Mouse (Mus musculus) liver, adult 2 months (tissue): ENCODE results near the gene Dhtkd1. TPM values are rescaled to one million over a fixed set of nuclear protein-coding genes. Genes with fewer than 3 reads are reported as not detected.
"Not testable (repeated sequence)": the region's sequence is repeated elsewhere in the genome, so short reads cannot be mapped to it uniquely, and the experiment has no call there.

Source experiments
- DNase-seq: peaks from one replicate; pipeline ENCODE4 v3.0.0-alpha.2; 2011; ENCODE audit warnings: low read depth, low spot score; ENCODE audit errors: extremely low read depth
- H3K27ac ChIP-seq: fragments of 200-500 bp; replicated peaks from 2 replicates; pipeline ENCODE4 v1.5.1; 2012; ENCODE audit warnings: low read depth, mild to moderate bottlenecking, control low read depth, inconsistent platforms, low read length; ENCODE audit not compliant: insufficient read depth
- H3K27me3 ChIP-seq: fragments of 200-500 bp; 2 replicates; pipeline ENCODE4 v1.6.1; 2012; ENCODE audit warnings: mild to moderate bottlenecking, moderate library complexity, low read length, inconsistent platforms; ENCODE audit not compliant: control insufficient read depth, insufficient read depth
- H3K36me3 ChIP-seq: fragments of 200-500 bp; 2 replicates; pipeline ENCODE4 v1.6.1; 2012; ENCODE audit warnings: low read length, inconsistent platforms; ENCODE audit not compliant: control insufficient read depth, insufficient read depth
- H3K4me1 ChIP-seq: fragments of 200-500 bp; 2 replicates; pipeline ENCODE4 v1.6.1; 2011; ENCODE audit warnings: low read length; ENCODE audit not compliant: control insufficient read depth, insufficient read depth
- H3K4me3 ChIP-seq: fragments of 200-500 bp; 2 replicates; pipeline ENCODE4 v1.5.1; 2011; ENCODE audit warnings: low read depth, mild to moderate bottlenecking, control low read depth, low read length, moderate library complexity; ENCODE audit not compliant: insufficient read depth
- H3K79me2 ChIP-seq: fragments of 200-500 bp; 2 replicates; pipeline ENCODE4 v1.6.1; 2012; ENCODE audit warnings: inconsistent platforms, mild to moderate bottlenecking, low read length, moderate library complexity; ENCODE audit not compliant: control insufficient read depth, insufficient read depth
- H3K9ac ChIP-seq: fragments of 200-500 bp; 2 replicates; pipeline ENCODE4 v1.6.1; 2012; ENCODE audit warnings: low read depth, mild to moderate bottlenecking, control low read depth, inconsistent platforms, low read length
- CTCF ChIP-seq: fragments of 200-500 bp; IDR thresholded peaks from 2 replicates; pipeline ENCODE4 v1.5.1; 2011; ENCODE audit warnings: low read depth, low read length, control low read depth
- POLR2A ChIP-seq: fragments of 200-500 bp; IDR thresholded peaks from 2 replicates; pipeline ENCODE4 v1.6.1; 2011; ENCODE audit warnings: low read length, control low read depth; ENCODE audit not compliant: insufficient read depth; ENCODE audit errors: extremely low read depth
- WGBS: fragments of 180-500 bp; shearing (Covaris S2); methylation state at CpG from one replicate; pipeline ENCODE4 v1.1.7; 2018; 5-methylcytosine and 5-hydroxymethylcytosine counted together
- polyA plus RNA-seq: library from polyadenylated mRNA; depleted of rRNA; stranded (reverse); fragments of >200 nt; gene quantifications from 2 replicates; pipeline ENCODE4 v1.2.3, GENCODE M21; 2012; rRNA removed
- total RNA-seq: library from RNA; depleted of rRNA; stranded (reverse); fragments of >200 nt; gene quantifications from 2 replicates; pipeline ENCODE4 v1.2.3, GENCODE M21; 2014; rRNA removed

Dhtkd1 gene
- total RNA-seq (81.6 and 84.2 TPM in 2 replicates), polyA plus RNA-seq (31.3 and 44.1 TPM in 2 replicates)

- H3K36me3 ChIP-seq, result no peaks in the 10 kb centered on the region
Measured at GRCm38 (mm10) chr2:5942416-5943032, at the start of gene Dhtkd1. TSS of gene Dhtkd1 (minus strand) at chr2:5942792.

GRCm38 (mm10) chr2:5977532-5977931 lies 34.9 kb upstream of the Dhtkd1 start:
- no peak for DNase-seq
- H3K79me2 ChIP-seq, result no peaks in the 10 kb centered on the region; the same call in 1 of the 2 replicates
- no peak overlapping the region for H3K9ac ChIP-seq
- TF ChIP-seq POLR2A (no peak), CTCF (no peak)
- H3K36me3 ChIP-seq, result peaks cover 40% of the 10 kb centered on the region
- no peaks in the 10 kb centered on the region for H3K4me1 ChIP-seq
- H3K4me3 ChIP-seq, result no peak overlapping the region
- WGBS, result 95% methylated on average over 4 of the region's 4 CpGs
- no peaks in the 10 kb centered on the region for H3K27me3 ChIP-seq
- no peak overlapping the region for H3K27ac ChIP-seq

More at GRCm38 (mm10) chr2:5942416-5943032, at the start of gene Dhtkd1:
- Histone ChIP-seq H3K27me3 (no peaks in the 10 kb centered on the region), H3K79me2 (peaks cover 12% of the 10 kb centered on the region; the same call in 1 of the 2 replicates), H3K27ac (peak within 1 kb of the TSS; percentile 98), H3K9ac (peak within 1 kb of the TSS; percentile 94), H3K4me3 (peak within 1 kb of the TSS; percentile 91), H3K4me1 (peaks cover 17% of the 10 kb centered on the region; the same call in 1 of the 2 replicates)
- under 1% methylated on average over 36 of the region's 36 CpGs for WGBS
- TF ChIP-seq CTCF (peak; percentile 50), POLR2A (peak; percentile 68; the same call in 1 of the 2 replicates)
- peak; percentile 90 for DNase-seq

GRCm38 (mm10) chr2:5970629-5971028 lies 28.0 kb upstream of the Dhtkd1 start:
- not testable (repeated sequence) for H3K27me3 ChIP-seq, H3K79me2 ChIP-seq, DNase-seq, H3K4me1 ChIP-seq, H3K9ac ChIP-seq, H3K27ac ChIP-seq, H3K4me3 ChIP-seq
- 90% methylated on average over 3 of the region's 3 CpGs for WGBS
- H3K36me3 ChIP-seq, result peaks cover 13% of the 10 kb centered on the region

GRCm38 (mm10) chr2:5965972-5966371 lies 23.4 kb upstream of the Dhtkd1 start:
- H3K79me2 ChIP-seq, result peaks cover 3% of the 10 kb centered on the region; the same call in 1 of the 2 replicates
- H3K27me3 ChIP-seq, result no peaks in the 10 kb centered on the region
- DNase-seq, result no peak
- H3K4me3 ChIP-seq, result no peak overlapping the region
- H3K9ac ChIP-seq, result no peak overlapping the region
- 86% methylated on average over 3 of the region's 3 CpGs for WGBS
- no peak for TF ChIP-seq POLR2A
- H3K4me1 ChIP-seq, result peaks cover 1% of the 10 kb centered on the region; the same call in 1 of the 2 replicates
- H3K36me3 ChIP-seq, result peaks cover 18% of the 10 kb centered on the region
- no peak overlapping the region for H3K27ac ChIP-seq

GRCm38 (mm10) chr2:5963729-5964128 lies 21.1 kb upstream of the Dhtkd1 start:
- H3K27ac ChIP-seq, DNase-seq, H3K9ac ChIP-seq, H3K4me1 ChIP-seq, H3K4me3 ChIP-seq, H3K27me3 ChIP-seq, H3K79me2 ChIP-seq: not testable (repeated sequence)
- whole genome bisulfite sequencing, result 91% methylated on average over 4 of the region's 4 CpGs
- peaks cover 22% of the 10 kb centered on the region for H3K36me3 ChIP-seq

- DNase-seq, result no peak
- TF ChIP-seq CTCF, result no peak
- Histone ChIP-seq H3K4me1 (no peaks in the 10 kb centered on the region), H3K4me3 (no peak overlapping the region), H3K27ac (no peak overlapping the region), H3K36me3 (peaks cover 31% of the 10 kb centered on the region), H3K9ac (no peak overlapping the region), H3K79me2 (peaks cover 8% of the 10 kb centered on the region; the same call in 1 of the 2 replicates), H3K27me3 (no peaks in the 10 kb centered on the region)
- 65% methylated on average over 2 of the region's 2 CpGs for WGBS
Measured at GRCm38 (mm10) chr2:5962265-5962664, 19.7 kb upstream of the Dhtkd1 start.
